Mouse (Mus musculus) heart, embryonic 15.5 days (tissue): ENCODE data around the gene Metrnl. TPM values are rescaled to one million over a fixed set of nuclear protein-coding genes. Genes with fewer than 3 reads are reported as not detected.
A peak's percentile ranks its signal among the peaks of the same experiment; 100 is the strongest.

Source experiments
- ATAC-seq: fragments of 200-750 bp; cut with Nextera tagmentation; replicated peaks from 2 replicates; pipeline ENCODE4 v1.8.0; 2017; ENCODE audit warnings: low read depth, moderate TSS enrichment; ENCODE audit not compliant: insufficient number of reproducible peaks, insufficient read depth, low FRiP score
- H3K27ac ChIP-seq: fragments of 300-500 bp; sonication (generic); 2 replicates; pipeline ENCODE4 v1.5.1; 2015; ENCODE audit warnings: mild to moderate bottlenecking, inconsistent platforms
- H3K27me3 ChIP-seq: fragments of 300-500 bp; sonication (generic); 2 replicates; pipeline ENCODE4 v1.6.1; 2015; ENCODE audit warnings: inconsistent platforms
- H3K36me3 ChIP-seq: fragments of 300-500 bp; sonication (generic); 2 replicates; pipeline ENCODE4 v1.6.1; 2015; ENCODE audit warnings: mild to moderate bottlenecking, inconsistent platforms
- H3K4me1 ChIP-seq: fragments of 300-500 bp; sonication (generic); replicated peaks from 2 replicates; pipeline ENCODE4 v1.6.1; 2015; ENCODE audit warnings: inconsistent platforms
- H3K4me2 ChIP-seq: fragments of 300-500 bp; sonication (generic); 2 replicates; pipeline ENCODE4 v1.6.1; 2015; ENCODE audit warnings: inconsistent platforms, mild to moderate bottlenecking, moderate library complexity
- H3K4me3 ChIP-seq: fragments of 300-500 bp; sonication (generic); 2 replicates; pipeline ENCODE4 v1.5.1; 2015; ENCODE audit warnings: mild to moderate bottlenecking, inconsistent platforms
- H3K9ac ChIP-seq: fragments of 300-500 bp; sonication (generic); 2 replicates; pipeline ENCODE4 v1.6.1; 2015; ENCODE audit warnings: mild to moderate bottlenecking, inconsistent platforms
- H3K9me3 ChIP-seq: fragments of 300-500 bp; sonication (generic); replicated peaks from 2 replicates; pipeline ENCODE4 v1.6.1; 2016; ENCODE audit warnings: inconsistent platforms
- whole genome bisulfite sequencing: fragments of 180-500 bp; shearing (Covaris S2); methylation state at CpG from one replicate; pipeline ENCODE4 v1.1.7; 2015; ENCODE audit warnings: mixed read lengths; 5-methylcytosine and 5-hydroxymethylcytosine counted together
- polyA plus RNA-seq: library from polyadenylated mRNA; unstranded; fragments of >200 nt; fragmentation: Nextera tagmentation; extraction: Ambion mirVana; gene quantifications from 2 replicates; pipeline ENCODE4 v1.2.1, GENCODE M21; 2015

The Metrnl gene
- polyA plus RNA-seq, 1 experiment from 2014 or later, result 19.5 TPM

- WGBS, result 89% methylated on average over 4 of the region's 4 CpGs
- ATAC-seq, result no peak
Observed at GRCm38 (mm10) chr11:121667541-121667940, 33.8 kb upstream of the Metrnl start.

GRCm38 (mm10) chr11:121668776-121669175, 32.6 kb upstream of the Metrnl start:
- WGBS, result 80% methylated on average over 5 of the region's 5 CpGs

More at GRCm38 (mm10) chr11:121667541-121667940, 33.8 kb upstream of the Metrnl start:
- Histone ChIP-seq H3K9me3 (no peaks in the 10 kb centered on the region), H3K4me1 (peaks cover 5% of the 10 kb centered on the region; the same call in 1 of the 2 replicates), H3K9ac (no peak overlapping the region), H3K4me3 (no peak overlapping the region), H3K27me3 (no peaks in the 10 kb centered on the region), H3K36me3 (peaks cover 7% of the 10 kb centered on the region), H3K27ac (no peak overlapping the region), H3K4me2 (no peak overlapping the region)

GRCm38 (mm10) chr11:121670926-121671325, 30.4 kb upstream of the Metrnl start:
- H3K9me3 ChIP-seq, result no peaks in the 10 kb centered on the region
- peaks cover 12% of the 10 kb centered on the region for H3K4me1 ChIP-seq
- no peak overlapping the region for H3K4me3 ChIP-seq
- 89% methylated on average over 5 of the region's 5 CpGs for WGBS
- H3K27ac ChIP-seq, result no peak overlapping the region
- no peaks in the 10 kb centered on the region for H3K27me3 ChIP-seq
- no peak overlapping the region for H3K9ac ChIP-seq
- H3K36me3 ChIP-seq, result peaks cover 7% of the 10 kb centered on the region
- no peak for ATAC-seq
- no peak overlapping the region for H3K4me2 ChIP-seq

More at GRCm38 (mm10) chr11:121668776-121669175, 32.6 kb upstream of the Metrnl start:
- H3K36me3 ChIP-seq, result peaks cover 7% of the 10 kb centered on the region
- no peaks in the 10 kb centered on the region for H3K27me3 ChIP-seq
- H3K27ac ChIP-seq, result no peak overlapping the region
- no peaks in the 10 kb centered on the region for H3K9me3 ChIP-seq
- ATAC-seq, result no peak
- H3K4me2 ChIP-seq, result no peak overlapping the region
- no peak overlapping the region for H3K4me3 ChIP-seq
- no peak overlapping the region for H3K9ac ChIP-seq
- H3K4me1 ChIP-seq, result peaks cover 9% of the 10 kb centered on the region

- peak overlapping the region; percentile 92 for H3K27ac ChIP-seq
- H3K4me3 ChIP-seq, result peak overlapping the region; percentile 75
- WGBS, result 1% methylated on average over 22 of the region's 22 CpGs
- ATAC-seq, result peak; percentile 10; the same call in 1 of the 2 replicates
- H3K4me1 ChIP-seq, result peaks cover 12% of the 10 kb centered on the region
- no peaks in the 10 kb centered on the region for H3K9me3 ChIP-seq
- peak overlapping the region; percentile 76 for H3K4me2 ChIP-seq
- H3K9ac ChIP-seq, result peak overlapping the region; percentile 67
- H3K27me3 ChIP-seq, result no peaks in the 10 kb centered on the region
- H3K36me3 ChIP-seq, result peaks cover 7% of the 10 kb centered on the region
Observed at GRCm38 (mm10) chr11:121672312-121672989, 28.9 kb upstream of the Metrnl start.

GRCm38 (mm10) chr11:121672990-121673572, 28.3 kb upstream of the Metrnl start, which contains the start of gene B3gntl1:
Gene B3gntl1 (minus strand): TSS chr11:121673153.
- Histone ChIP-seq H3K9ac (peak within 1 kb of the TSS; percentile 67), H3K4me2 (peak within 1 kb of the TSS; percentile 76), H3K9me3 (no peaks in the 10 kb centered on the region), H3K27ac (peak within 1 kb of the TSS; percentile 92), H3K4me1 (peaks cover 12% of the 10 kb centered on the region), H3K4me3 (peak within 1 kb of the TSS; percentile 75), H3K27me3 (no peaks in the 10 kb centered on the region), H3K36me3 (peaks cover 7% of the 10 kb centered on the region)
- WGBS, result under 1% methylated on average over 46 of the region's 46 CpGs
- peak; percentile 100 for ATAC-seq

GRCm38 (mm10) chr11:121673629-121674028, 27.7 kb upstream of the Metrnl start:
- Histone ChIP-seq H3K4me2 (peak overlapping the region; percentile 76), H3K36me3 (peaks cover 4% of the 10 kb centered on the region), H3K9ac (peak overlapping the region; percentile 51), H3K27me3 (no peaks in the 10 kb centered on the region), H3K9me3 (no peaks in the 10 kb centered on the region), H3K4me1 (peaks cover 12% of the 10 kb centered on the region), H3K27ac (peak overlapping the region; percentile 92), H3K4me3 (peak overlapping the region; percentile 75)
- 72% methylated on average over 7 of the region's 7 CpGs for WGBS
- ATAC-seq, result no peak

- WGBS, result 82% methylated on average over 2 of the region's 2 CpGs
- no peaks in the 10 kb centered on the region for H3K27me3 ChIP-seq
- H3K4me3 ChIP-seq, result no peak overlapping the region
- no peaks in the 10 kb centered on the region for H3K9me3 ChIP-seq
- no peak for ATAC-seq
- H3K4me1 ChIP-seq, result peaks cover 12% of the 10 kb centered on the region
- H3K36me3 ChIP-seq, result no peaks in the 10 kb centered on the region
- no peak overlapping the region for H3K4me2 ChIP-seq
- no peak overlapping the region for H3K27ac ChIP-seq
- H3K9ac ChIP-seq, result no peak overlapping the region
Observed at GRCm38 (mm10) chr11:121676836-121677235, 24.5 kb upstream of the Metrnl start.

- H3K4me1 ChIP-seq, result 0 out of 2 replicates have a peak, but pooled peaks cover 4% of the 10 kb centered on the region
- H3K27ac ChIP-seq, result no peak overlapping the region
- H3K9me3 ChIP-seq, result no peaks in the 10 kb centered on the region
- no peak for ATAC-seq
- no peak overlapping the region for H3K4me2 ChIP-seq
- H3K27me3 ChIP-seq, result no peaks in the 10 kb centered on the region
- H3K9ac ChIP-seq, result no peak overlapping the region
- no peak overlapping the region for H3K4me3 ChIP-seq
- 76% methylated on average over 2 of the region's 2 CpGs for WGBS
- H3K36me3 ChIP-seq, result no peaks in the 10 kb centered on the region
Observed at GRCm38 (mm10) chr11:121679581-121679980, 21.8 kb upstream of the Metrnl start.

- Histone ChIP-seq H3K9ac (no peak overlapping the region), H3K27me3 (no peaks in the 10 kb centered on the region), H3K9me3 (no peaks in the 10 kb centered on the region), H3K36me3 (no peaks in the 10 kb centered on the region), H3K27ac (no peak overlapping the region), H3K4me2 (no peak overlapping the region), H3K4me3 (no peak overlapping the region), H3K4me1 (peaks cover 9% of the 10 kb centered on the region; the same call in 1 of the 2 replicates)
- ATAC-seq, result no peak
- 71% methylated on average over 5 of the region's 5 CpGs for WGBS
Observed at GRCm38 (mm10) chr11:121680750-121681149, 20.6 kb upstream of the Metrnl start.

- Histone ChIP-seq H3K36me3 (no peaks in the 10 kb centered on the region), H3K4me2 (no peak overlapping the region), H3K9ac (no peak overlapping the region), H3K4me1 (peaks cover 21% of the 10 kb centered on the region), H3K9me3 (no peaks in the 10 kb centered on the region), H3K27me3 (no peaks in the 10 kb centered on the region), H3K27ac (no peak overlapping the region), H3K4me3 (no peak overlapping the region)
- 47% methylated on average over 3 of the region's 3 CpGs for WGBS
- 0 out of 2 replicates have a peak, but pooled peaks have one; percentile 25 for ATAC-seq
Observed at GRCm38 (mm10) chr11:121683243-121683642, 18.1 kb upstream of the Metrnl start.

GRCm38 (mm10) chr11:121685491-121686001, 15.8 kb upstream of the Metrnl start:
- Histone ChIP-seq H3K4me3 (no peak overlapping the region), H3K9ac (no peak overlapping the region), H3K27me3 (no peaks in the 10 kb centered on the region), H3K4me1 (peaks cover 21% of the 10 kb centered on the region), H3K36me3 (no peaks in the 10 kb centered on the region), H3K9me3 (no peaks in the 10 kb centered on the region), H3K27ac (no peak overlapping the region), H3K4me2 (no peak overlapping the region)
- ATAC-seq, result no peak
- 48% methylated on average over 6 of the region's 6 CpGs for WGBS
